Mouse (Mus musculus): ENCODE measurements around the gene Nxn. TPM values are rescaled to one million over a fixed set of nuclear protein-coding genes. Genes with fewer than 3 reads are reported as not detected.

Gene Nxn
- polyA plus RNA-seq, 1 experiment from 2014 or later: 26.0 TPM

DNA sequence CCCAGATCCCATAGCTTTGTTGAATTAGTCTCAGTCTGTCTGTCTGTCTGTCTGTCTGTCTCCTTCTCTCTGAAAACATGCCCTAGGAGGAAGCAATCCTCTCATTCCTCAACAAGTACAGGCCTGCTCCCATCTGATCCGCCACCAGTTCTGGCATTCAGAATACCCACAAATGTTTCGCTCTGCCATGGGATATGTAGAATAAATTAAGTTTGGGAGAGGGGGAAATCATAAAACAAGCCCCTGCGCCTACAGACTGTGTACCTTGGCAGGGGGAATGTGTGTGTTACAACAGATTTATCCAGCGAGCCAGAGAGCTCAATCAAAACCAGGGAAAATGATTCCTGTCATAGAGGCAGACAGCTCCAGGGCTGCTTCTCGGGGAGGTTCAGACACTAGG is 98.1 kb downstream of the Nxn start:
- TF ChIP-seq CTCF (IDR thresholded peaks at IDR 0.05; ENCODE audit: low read depth): no peak

DNA sequence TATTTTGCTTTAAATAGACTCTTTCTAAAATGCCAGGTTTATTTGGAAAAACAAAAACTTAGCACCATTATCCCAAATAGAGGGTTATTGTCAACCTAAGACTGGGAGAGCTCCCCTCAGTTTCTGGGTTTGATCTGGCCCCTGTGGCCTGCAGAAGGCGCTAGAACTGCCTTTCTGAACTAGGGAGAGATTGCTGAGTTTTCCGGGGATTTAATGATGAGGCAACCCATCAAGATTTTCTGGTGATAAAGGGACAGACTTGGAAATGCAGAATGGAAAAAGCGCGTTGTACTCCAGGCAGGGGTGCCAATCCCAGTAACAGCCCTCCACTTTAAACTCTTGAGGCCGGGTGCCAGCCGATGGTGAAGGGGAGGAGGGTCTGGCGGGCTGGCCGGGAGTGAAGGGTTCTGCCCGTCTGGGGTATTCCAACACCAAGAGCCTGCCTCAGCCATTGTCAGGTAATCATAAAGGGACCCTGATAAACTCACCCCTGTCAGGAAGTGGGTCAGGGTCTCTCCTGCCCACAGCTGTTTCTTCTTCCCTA is 100.4 kb downstream of the Nxn start:
- 65% methylated on average over 9 of the region's 9 CpGs for WGBS
- no peak overlapping the region for H3K4me3 ChIP-seq (replicated peaks; ENCODE audit: low read depth, low read length)
- no peak overlapping the region for H3K4me2 ChIP-seq (ENCODE audit: low read length)
- H3K27me3 ChIP-seq (ENCODE audit: insufficient read depth, low read length): no peaks in the 10 kb centered on the region
- ATAC-seq (replicated peaks; ENCODE audit: low FRiP score, low read depth) (no peak), DNase-seq (ENCODE audit: low spot score) (no peak)
- no peak overlapping the region for H3K9ac ChIP-seq (ENCODE audit: low read depth, low read length)
- no peak overlapping the region for H3K27ac ChIP-seq
- peak; percentile 37; the same call in 1 of the 2 replicates for TF ChIP-seq CTCF (IDR thresholded peaks at IDR 0.05; ENCODE audit: low read depth)
- no peaks in the 10 kb centered on the region for H3K36me3 ChIP-seq (ENCODE audit: insufficient read depth, low read length)
- no peaks in the 10 kb centered on the region for H3K9me3 ChIP-seq (replicated peaks; ENCODE audit: low read length)
- H3K4me1 ChIP-seq (replicated peaks; ENCODE audit: insufficient read depth, low read length): peaks cover 15% of the 10 kb centered on the region

More for the DNA sequence above, 98.1 kb downstream of the Nxn start:
- ATAC-seq (replicated peaks; ENCODE audit: low FRiP score, low read depth) (no peak), DNase-seq (ENCODE audit: low spot score) (no peak)
- H3K36me3 ChIP-seq (ENCODE audit: insufficient read depth, low read length): no peaks in the 10 kb centered on the region
- H3K4me1 ChIP-seq (replicated peaks; ENCODE audit: insufficient read depth, low read length): peaks cover 11% of the 10 kb centered on the region; the same call in 1 of the 2 replicates
- H3K9ac ChIP-seq (ENCODE audit: low read depth, low read length): no peak overlapping the region
- no peak overlapping the region for H3K27ac ChIP-seq
- H3K27me3 ChIP-seq (ENCODE audit: insufficient read depth, low read length): no peaks in the 10 kb centered on the region
- H3K9me3 ChIP-seq (replicated peaks; ENCODE audit: low read length): no peaks in the 10 kb centered on the region
- H3K4me2 ChIP-seq (ENCODE audit: low read length): no peak overlapping the region
- WGBS: 77% methylated on average over 5 of the region's 5 CpGs
- H3K4me3 ChIP-seq (replicated peaks; ENCODE audit: low read depth, low read length): no peak overlapping the region

DNA sequence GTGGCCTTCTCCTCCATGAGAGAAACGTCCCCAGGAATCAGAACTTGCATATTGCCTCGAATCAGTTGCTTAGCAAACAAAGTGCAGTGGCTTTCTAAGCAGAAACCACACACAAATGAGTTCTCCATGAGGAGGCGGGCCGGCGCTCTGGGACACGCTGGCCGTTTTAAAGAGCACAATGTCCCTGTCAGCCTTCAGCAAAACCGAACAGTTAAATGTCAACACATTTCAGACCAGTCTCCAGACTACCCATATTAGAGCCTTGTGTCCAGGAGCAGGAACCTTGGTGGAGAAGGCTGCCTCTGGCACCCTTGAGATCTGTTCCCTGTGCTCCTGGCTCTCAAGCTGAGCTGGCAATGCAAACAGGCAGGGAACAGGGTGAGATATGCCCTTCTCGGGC is 101.7 kb downstream of the Nxn start:
- 73% methylated on average over 9 of the region's 9 CpGs for WGBS
- no peaks in the 10 kb centered on the region for H3K36me3 ChIP-seq (ENCODE audit: insufficient read depth, low read length)
- no peak overlapping the region for H3K4me2 ChIP-seq (ENCODE audit: low read length)
- H3K4me1 ChIP-seq (replicated peaks; ENCODE audit: insufficient read depth, low read length): peaks cover 24% of the 10 kb centered on the region
- no peaks in the 10 kb centered on the region for H3K27me3 ChIP-seq (ENCODE audit: insufficient read depth, low read length)
- H3K9me3 ChIP-seq (replicated peaks; ENCODE audit: low read length): no peaks in the 10 kb centered on the region
- H3K4me3 ChIP-seq (replicated peaks; ENCODE audit: low read depth, low read length): no peak overlapping the region
- no peak for TF ChIP-seq CTCF (IDR thresholded peaks at IDR 0.05; ENCODE audit: low read depth)
- no peak overlapping the region for H3K27ac ChIP-seq
- DNase-seq (ENCODE audit: low spot score) (no peak), ATAC-seq (replicated peaks; ENCODE audit: low FRiP score, low read depth) (no peak)
- H3K9ac ChIP-seq (ENCODE audit: low read depth, low read length): no peak overlapping the region

DNA sequence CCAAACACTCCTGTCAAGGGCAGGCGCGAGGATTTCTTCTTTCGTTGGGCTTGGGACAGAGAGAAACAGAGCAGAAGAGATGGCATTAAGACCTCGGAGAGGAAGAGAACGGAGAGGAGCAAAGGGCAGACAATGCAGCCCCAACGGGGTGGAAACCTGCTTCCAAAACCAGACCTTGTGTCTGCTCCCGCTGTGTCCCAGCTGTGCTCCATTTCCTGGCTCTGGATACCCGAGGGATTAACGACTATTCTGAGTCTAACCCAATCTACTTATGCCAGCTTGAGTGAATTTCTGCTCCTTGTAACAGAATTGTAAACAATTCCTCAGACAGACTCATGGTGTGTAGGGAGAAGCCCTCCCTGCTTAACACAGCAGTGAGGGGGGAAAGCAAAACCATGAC is 104.1 kb downstream of the Nxn start:
- DNase-seq (ENCODE audit: low spot score) (no peak), ATAC-seq (replicated peaks; ENCODE audit: low FRiP score, low read depth) (no peak)
- WGBS: 40% methylated on average over 9 of the region's 9 CpGs
- Histone ChIP-seq H3K9ac (ENCODE audit: low read depth, low read length) (no peak overlapping the region), H3K27ac (no peak overlapping the region), H3K27me3 (ENCODE audit: insufficient read depth, low read length) (no peaks in the 10 kb centered on the region), H3K36me3 (ENCODE audit: insufficient read depth, low read length) (no peaks in the 10 kb centered on the region), H3K4me2 (ENCODE audit: low read length) (no peak overlapping the region), H3K4me1 (replicated peaks; ENCODE audit: insufficient read depth, low read length) (peaks cover 29% of the 10 kb centered on the region), H3K9me3 (replicated peaks; ENCODE audit: low read length) (no peaks in the 10 kb centered on the region), H3K4me3 (replicated peaks; ENCODE audit: low read depth, low read length) (no peak overlapping the region)
- no peak for TF ChIP-seq CTCF (IDR thresholded peaks at IDR 0.05; ENCODE audit: low read depth)

DNA sequence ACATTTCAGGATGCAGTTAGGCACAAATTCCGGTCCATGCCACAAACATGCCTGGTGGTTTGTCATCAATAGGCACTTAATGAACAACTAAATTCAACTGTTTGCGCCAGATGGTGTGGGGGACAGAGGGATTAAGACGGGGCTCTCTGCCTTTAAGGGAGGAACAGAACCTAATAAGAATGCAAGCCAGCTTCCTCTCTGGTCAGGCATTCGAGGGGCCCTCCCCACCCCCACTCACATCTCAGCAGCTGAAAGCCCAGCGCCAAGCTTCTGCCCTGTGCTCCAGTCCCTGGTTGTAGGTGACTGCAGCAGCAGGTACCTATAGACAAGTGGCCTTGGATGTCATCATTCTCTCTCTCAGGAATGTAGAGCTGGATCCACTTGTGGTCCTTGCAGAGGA is 104.9 kb downstream of the Nxn start:
- TF ChIP-seq CTCF (IDR thresholded peaks at IDR 0.05; ENCODE audit: low read depth): no peak
- ATAC-seq (replicated peaks; ENCODE audit: low FRiP score, low read depth) (no peak), DNase-seq (ENCODE audit: low spot score) (no peak)
- no peaks in the 10 kb centered on the region for H3K27me3 ChIP-seq (ENCODE audit: insufficient read depth, low read length)
- H3K36me3 ChIP-seq (ENCODE audit: insufficient read depth, low read length): no peaks in the 10 kb centered on the region
- peak overlapping the region; percentile 34; the same call in 1 of the 2 replicates for H3K27ac ChIP-seq
- H3K4me3 ChIP-seq (replicated peaks; ENCODE audit: low read depth, low read length): no peak overlapping the region
- no peaks in the 10 kb centered on the region for H3K9me3 ChIP-seq (replicated peaks; ENCODE audit: low read length)
- no peak overlapping the region for H3K4me2 ChIP-seq (ENCODE audit: low read length)
- 54% methylated on average over 5 of the region's 5 CpGs for WGBS
- no peak overlapping the region for H3K9ac ChIP-seq (ENCODE audit: low read depth, low read length)
- H3K4me1 ChIP-seq (replicated peaks; ENCODE audit: insufficient read depth, low read length): peaks cover 29% of the 10 kb centered on the region

DNA sequence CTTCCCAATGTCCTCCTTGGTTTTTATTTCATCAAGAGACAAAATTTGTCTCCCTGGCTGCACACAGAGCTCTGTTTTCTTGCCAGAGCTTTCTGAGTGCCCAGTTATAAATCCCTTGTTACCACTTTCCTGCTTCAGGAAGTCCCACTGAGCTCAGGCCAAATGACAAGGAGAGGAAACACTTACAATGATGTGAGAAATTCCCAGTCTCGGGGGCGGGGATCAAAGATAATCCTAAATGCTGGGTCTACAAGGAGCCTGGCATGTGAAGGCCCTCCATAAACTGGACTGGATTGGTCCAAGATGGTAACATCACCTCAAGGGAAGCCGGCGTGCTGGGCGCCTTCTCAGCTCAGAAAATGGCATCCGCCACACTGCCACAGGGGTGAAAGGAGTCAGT is 106.1 kb downstream of the Nxn start:
- Histone ChIP-seq H3K36me3 (ENCODE audit: insufficient read depth, low read length) (no peaks in the 10 kb centered on the region), H3K9me3 (replicated peaks; ENCODE audit: low read length) (no peaks in the 10 kb centered on the region), H3K4me2 (ENCODE audit: low read length) (peak overlapping the region; percentile 37), H3K4me1 (replicated peaks; ENCODE audit: insufficient read depth, low read length) (peaks cover 31% of the 10 kb centered on the region), H3K27ac (peak overlapping the region; percentile 76), H3K4me3 (replicated peaks; ENCODE audit: low read depth, low read length) (no peak overlapping the region), H3K27me3 (ENCODE audit: insufficient read depth, low read length) (no peaks in the 10 kb centered on the region), H3K9ac (ENCODE audit: low read depth, low read length) (no peak overlapping the region)
- WGBS: 56% methylated on average over 6 of the region's 6 CpGs
- no peak for TF ChIP-seq CTCF (IDR thresholded peaks at IDR 0.05; ENCODE audit: low read depth)
- ATAC-seq (replicated peaks; ENCODE audit: low FRiP score, low read depth) (no peak), DNase-seq (ENCODE audit: low spot score) (peak; percentile 65)

DNA sequence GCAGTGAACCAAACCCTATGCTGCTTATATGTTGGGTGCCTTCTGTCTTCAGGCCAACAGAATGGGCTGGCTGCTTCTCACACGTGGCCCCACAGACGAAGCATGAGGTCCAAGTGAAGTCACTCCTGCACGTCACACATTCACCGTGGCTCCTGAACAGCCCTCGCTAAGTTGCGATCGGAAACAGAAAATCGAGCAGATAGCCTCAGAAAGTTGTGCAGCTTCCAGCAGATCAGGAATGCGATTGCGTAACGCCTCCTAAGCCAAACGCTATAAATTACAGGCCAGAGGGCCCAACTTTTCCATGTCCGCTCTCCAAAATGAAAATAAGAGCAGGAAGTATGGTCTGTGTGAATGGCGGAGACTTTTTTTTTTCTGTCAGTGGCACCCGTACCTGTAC is 106.5 kb downstream of the Nxn start:
- Histone ChIP-seq H3K4me3 (replicated peaks; ENCODE audit: low read depth, low read length) (no peak overlapping the region), H3K9ac (ENCODE audit: low read depth, low read length) (no peak overlapping the region)
- ATAC-seq (replicated peaks; ENCODE audit: low FRiP score, low read depth): no peak

More for the DNA sequence above, 106.5 kb downstream of the Nxn start:
- no peak for TF ChIP-seq CTCF (IDR thresholded peaks at IDR 0.05; ENCODE audit: low read depth)
- Histone ChIP-seq H3K9me3 (replicated peaks; ENCODE audit: low read length) (no peaks in the 10 kb centered on the region), H3K4me2 (ENCODE audit: low read length) (peak overlapping the region; percentile 37), H3K27ac (peak overlapping the region; percentile 76), H3K36me3 (ENCODE audit: insufficient read depth, low read length) (no peaks in the 10 kb centered on the region), H3K27me3 (ENCODE audit: insufficient read depth, low read length) (no peaks in the 10 kb centered on the region), H3K4me1 (replicated peaks; ENCODE audit: insufficient read depth, low read length) (peaks cover 36% of the 10 kb centered on the region)
- peak; percentile 88 for DNase-seq (ENCODE audit: low spot score)
- 21% methylated on average over 15 of the region's 15 CpGs for WGBS
